Mouse (Mus musculus) adrenal gland, adult (tissue): Measurements from ENCODE around the gene Trim8.

Experiments
- DNase-seq, 2 experiments: peaks; one replicate each; pipeline ENCODE4 v3.0.0; 2022 to 2023; ENCODE audit warnings: low spot score in 1 of 2; ENCODE audit not compliant: inconsistent age in 2 of 2

The Trim8 gene

GRCm38 (mm10) chr19:46538213-46538612 lies 36.7 kb downstream of the Trim8 start:
- DNase-seq = no peak

GRCm38 (mm10) chr19:46542750-46543149 lies 41.2 kb downstream of the Trim8 start:
- DNase-seq = no peak

- DNase-seq = no peak
Measured at GRCm38 (mm10) chr19:46547565-46547964, 46.1 kb downstream of the Trim8 start.

- no peak for DNase-seq
Measured at GRCm38 (mm10) chr19:46548110-46548509, 46.6 kb downstream of the Trim8 start.

GRCm38 (mm10) chr19:46550385-46550784 lies 48.9 kb downstream of the Trim8 start:
- no peak for DNase-seq

GRCm38 (mm10) chr19:46552496-46552895 lies 51.0 kb downstream of the Trim8 start:
- no peak for DNase-seq

- DNase-seq = peak in 1 of 2 experiments; percentile 58
Measured at GRCm38 (mm10) chr19:46553541-46553955, 52.0 kb downstream of the Trim8 start.

- DNase-seq = no peak
Measured at GRCm38 (mm10) chr19:46558009-46558408, 56.5 kb downstream of the Trim8 start.

- no peak for DNase-seq
Measured at GRCm38 (mm10) chr19:46558631-46559030, 57.1 kb downstream of the Trim8 start.

- peak; percentile 64 to 86 for DNase-seq
Measured at GRCm38 (mm10) chr19:46562132-46562531, 60.6 kb downstream of the Trim8 start.

GRCm38 (mm10) chr19:46562581-46563515 lies 61.3 kb downstream of the Trim8 start:
- no peak for DNase-seq

GRCm38 (mm10) chr19:46563603-46564002 lies 62.1 kb downstream of the Trim8 start:
- no peak for DNase-seq

GRCm38 (mm10) chr19:46564043-46564462 lies 62.6 kb downstream of the Trim8 start:
- no peak for DNase-seq
